Mouse (Mus musculus): Measurements from ENCODE around the gene Myo1e.

DNA sequence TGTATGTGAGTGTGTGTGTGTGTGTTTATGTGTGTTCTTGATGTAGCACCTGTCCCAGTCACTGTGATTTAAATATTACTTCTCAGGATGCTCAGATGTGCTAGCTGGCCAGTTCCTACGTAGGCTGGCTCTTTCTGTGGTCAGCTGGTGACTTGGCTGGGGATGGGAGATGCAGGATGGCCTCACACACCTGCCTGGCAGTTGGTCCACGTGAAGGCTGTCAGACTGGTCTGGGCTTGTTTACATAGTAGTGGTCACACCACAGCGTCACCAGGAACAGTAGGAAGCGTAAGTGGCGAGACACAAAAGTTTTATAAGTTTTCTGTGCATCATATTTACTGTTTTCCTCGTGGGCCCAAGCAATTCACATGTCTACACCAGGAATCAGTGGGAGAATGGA is 9.4 kb downstream of the Myo1e start:
- TF ChIP-seq POLR2A (IDR thresholded peaks at IDR 0.05; ENCODE audit: low read depth, low read length) (no peak), CTCF (IDR thresholded peaks at IDR 0.05; ENCODE audit: extremely low read depth, insufficient read length, insufficient replicate concordance, low read depth, low read length) (no peak)
